Mouse (Mus musculus): ENCODE data around the gene Pot1a.

Pot1a gene

DNA sequence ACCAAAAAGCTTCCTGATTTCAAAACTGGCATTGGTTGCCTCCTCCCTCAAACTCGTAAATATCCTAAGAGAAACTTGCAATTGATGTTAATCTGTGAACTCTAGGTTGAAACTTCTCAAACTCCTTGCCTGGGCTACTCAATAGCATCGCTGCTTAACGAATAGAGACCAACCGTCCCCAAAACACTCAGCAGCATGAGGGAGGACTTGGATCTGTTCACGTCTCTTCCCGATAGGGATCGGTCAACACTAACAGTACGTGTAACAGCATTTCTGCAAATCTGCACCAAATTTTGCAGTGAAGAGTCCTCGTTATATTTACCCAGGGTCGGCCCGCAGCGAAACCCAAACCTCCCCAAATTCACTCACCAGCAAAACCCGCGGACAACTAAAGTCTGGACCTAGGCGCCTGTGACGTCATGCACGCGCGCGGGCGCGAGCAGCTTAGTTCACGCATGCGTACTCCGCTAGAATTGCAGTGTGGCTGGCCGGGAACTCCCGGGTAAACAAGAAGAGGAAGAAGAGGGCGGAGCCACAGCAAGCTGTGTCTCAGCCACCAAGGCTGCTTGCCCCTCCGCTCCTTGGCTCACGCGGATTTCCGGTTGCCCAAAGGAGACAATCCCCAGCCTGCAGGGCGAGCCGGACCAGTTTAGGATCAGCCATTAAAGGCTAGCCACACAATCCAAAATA, at the start of gene Pot1a:
Pot1a (minus strand) TSS at position 441 of the 690 bp plus-strand sequence.
- peak; percentile 93 for DNase-seq (ENCODE audit: low spot score)

GRCm38 (mm10) chr6:25836261-25836660, 27.2 kb upstream of the Pot1a start:
- DNase-seq (ENCODE audit: low spot score), result no peak

DNA sequence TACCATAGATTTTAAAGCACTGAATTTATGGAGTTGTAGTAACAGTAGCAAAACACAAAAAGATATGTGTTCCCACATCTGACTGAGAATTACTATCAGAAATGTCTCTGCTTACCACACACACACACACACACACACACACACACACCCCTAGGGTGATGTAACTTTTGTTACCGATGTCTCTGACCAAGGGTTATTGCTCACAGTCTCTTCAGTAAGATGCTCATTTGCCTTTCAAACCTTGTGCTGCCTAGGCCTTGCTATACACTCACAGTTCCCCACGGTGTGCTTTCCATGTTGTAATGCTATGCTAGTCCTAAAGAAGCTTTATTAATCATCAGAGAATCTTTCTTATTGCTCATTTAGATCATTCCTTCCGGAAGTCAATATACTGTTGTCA, 3.0 kb downstream of the Pot1a start:
- no peak for DNase-seq (ENCODE audit: low spot score)

GRCm38 (mm10) chr6:25802269-25802668, 6.8 kb downstream of the Pot1a start:
- DNase-seq (ENCODE audit: low spot score), result no peak

DNA sequence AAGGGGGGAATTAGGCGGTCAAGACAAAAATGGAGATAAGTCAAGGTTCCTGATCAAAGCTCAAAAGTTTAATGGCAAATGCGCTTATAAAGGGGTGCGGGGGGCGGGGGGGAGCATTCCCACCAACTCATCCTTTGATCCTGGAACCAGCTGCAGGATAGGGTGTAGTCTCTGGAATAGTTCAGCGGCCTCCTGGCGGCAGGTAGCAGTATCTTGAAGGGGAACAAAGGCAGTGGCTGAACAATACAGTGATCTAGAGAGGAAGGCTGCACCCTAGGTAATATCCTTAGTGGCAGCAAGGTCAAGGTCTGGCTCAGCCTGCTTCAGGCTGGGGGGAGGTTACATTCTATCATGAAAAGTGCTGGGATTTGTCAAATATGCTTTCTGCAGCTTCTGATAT, 7.8 kb downstream of the Pot1a start:
- no peak for DNase-seq (ENCODE audit: low spot score)

GRCm38 (mm10) chr6:25768238-25768637, 40.8 kb downstream of the Pot1a start:
- DNase-seq (ENCODE audit: low spot score), result no peak

- no peak for DNase-seq (ENCODE audit: low spot score)
These were observed 41.5 kb downstream of the Pot1a start for GRCm38 (mm10) chr6:25767552-25767951.

DNA sequence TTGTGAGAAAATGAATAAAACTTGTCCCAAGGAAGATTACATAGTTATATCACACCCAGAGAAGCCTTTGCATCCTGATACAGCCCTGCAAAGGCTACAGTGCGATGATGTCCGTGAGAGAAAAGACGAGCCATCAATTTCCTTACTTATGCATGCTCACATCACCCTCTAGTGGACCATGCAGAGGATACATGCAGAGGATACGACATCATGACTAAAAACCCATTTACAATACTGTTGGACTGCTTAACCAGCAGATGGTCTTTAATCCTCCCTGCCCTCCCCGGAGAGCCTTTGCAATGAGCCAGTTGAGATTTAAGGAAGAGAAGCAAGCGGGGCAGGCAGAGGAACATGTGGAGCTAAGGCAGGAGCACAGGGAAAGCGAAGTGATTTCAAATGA, 42.0 kb downstream of the Pot1a start:
- no peak for DNase-seq (ENCODE audit: low spot score)

- DNase-seq (ENCODE audit: low spot score), result no peak
These were observed 42.8 kb downstream of the Pot1a start for GRCm38 (mm10) chr6:25766283-25766682.

DNA sequence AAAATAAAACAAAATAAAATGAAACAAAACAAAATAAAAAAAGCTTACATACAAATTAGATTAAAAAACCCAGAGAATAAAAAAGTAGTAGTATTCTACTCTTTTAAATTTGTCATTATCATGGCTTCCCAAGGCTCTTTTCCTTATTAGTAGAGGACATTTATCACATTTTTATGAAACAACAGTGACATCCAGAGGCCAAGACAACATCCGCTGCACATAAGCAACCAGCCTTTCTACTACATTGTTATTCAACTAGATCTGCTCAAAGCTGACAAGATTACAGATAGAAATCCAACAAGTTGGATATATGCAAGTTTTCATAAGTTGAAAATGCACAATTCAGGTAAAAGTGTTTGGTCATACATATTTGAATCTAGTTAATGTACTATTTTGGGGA, 56.4 kb downstream of the Pot1a start:
- DNase-seq (ENCODE audit: low spot score), result no peak

DNA sequence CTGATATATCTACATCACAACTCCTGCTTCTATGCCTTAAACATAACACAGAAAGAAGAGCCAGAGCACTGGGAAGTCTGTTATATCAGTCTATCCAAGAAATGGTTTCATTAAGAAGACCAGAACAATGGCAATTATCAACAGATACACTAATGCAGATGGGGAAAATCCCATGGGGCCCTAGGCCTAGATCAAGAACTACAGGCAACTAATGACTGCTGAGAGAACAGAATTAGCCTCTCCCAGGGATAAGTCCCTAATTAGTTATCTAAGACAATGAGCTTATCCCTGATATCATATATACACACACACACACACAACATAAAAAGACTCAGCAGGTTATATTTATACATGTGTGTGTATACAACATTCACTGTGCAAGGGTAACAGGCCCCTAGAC, 72.5 kb downstream of the Pot1a start:
- no peak for DNase-seq (ENCODE audit: low spot score)

DNA sequence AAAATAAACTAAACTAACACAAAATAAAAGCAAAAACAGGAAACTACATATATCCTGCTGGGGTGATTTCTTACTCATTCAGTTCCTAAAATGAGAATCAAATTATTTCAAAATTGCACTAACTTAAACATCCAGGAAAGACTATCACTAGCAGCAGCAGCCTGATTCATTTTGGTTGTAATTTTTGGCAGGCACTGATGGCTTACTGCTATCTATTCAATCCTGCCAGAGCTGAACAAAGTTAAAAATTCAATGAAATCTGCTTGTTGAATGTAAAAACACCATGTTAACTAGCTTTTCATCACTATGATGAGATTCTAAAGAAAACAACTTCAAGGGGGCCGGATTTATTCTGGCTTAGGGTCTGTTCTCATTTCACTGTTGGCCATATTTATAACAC, 82.5 kb downstream of the Pot1a start:
- no peak for DNase-seq (ENCODE audit: low spot score)

- no peak for DNase-seq (ENCODE audit: low spot score)
These were observed 98.4 kb downstream of the Pot1a start for GRCm38 (mm10) chr6:25710601-25711000.

GRCm38 (mm10) chr6:25709250-25709895, 99.7 kb downstream of the Pot1a start:
- no peak for DNase-seq (ENCODE audit: low spot score)

- no peak for DNase-seq (ENCODE audit: low spot score)
These were observed 109.1 kb downstream of the Pot1a start for GRCm38 (mm10) chr6:25699956-25700355.
